Mouse (Mus musculus): ENCODE measurements around the gene Fscb.

Gene Fscb

GRCm38 (mm10) chr12:64474590-64474989 is at the start of gene Fscb:
TSS of gene Fscb (minus strand) at chr12:64474690.
- no peak for DNase-seq

GRCm38 (mm10) chr12:64516775-64517174 is 42.3 kb upstream of the Fscb start:
- no peak for DNase-seq

DNA sequence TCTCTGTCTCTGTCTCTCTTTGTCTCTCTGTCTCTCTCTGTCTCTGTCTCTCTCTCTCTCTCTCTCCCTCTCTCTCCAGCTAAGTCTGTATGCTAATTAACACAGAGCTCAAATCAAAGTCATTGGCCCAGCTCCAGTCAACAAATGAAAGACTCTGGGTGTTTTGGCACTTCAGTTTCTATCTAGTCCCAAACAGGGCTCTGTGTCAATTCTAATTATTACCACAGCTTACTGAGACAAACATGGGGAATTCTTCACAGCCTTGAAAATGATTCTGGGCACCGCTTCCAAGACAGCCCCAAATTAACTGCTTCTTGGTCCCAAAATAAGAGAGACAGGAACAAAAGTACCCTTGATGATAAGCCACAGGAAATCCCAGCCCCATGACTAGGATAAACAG is 38.9 kb upstream of the Fscb start:
- DNase-seq: no peak

DNA sequence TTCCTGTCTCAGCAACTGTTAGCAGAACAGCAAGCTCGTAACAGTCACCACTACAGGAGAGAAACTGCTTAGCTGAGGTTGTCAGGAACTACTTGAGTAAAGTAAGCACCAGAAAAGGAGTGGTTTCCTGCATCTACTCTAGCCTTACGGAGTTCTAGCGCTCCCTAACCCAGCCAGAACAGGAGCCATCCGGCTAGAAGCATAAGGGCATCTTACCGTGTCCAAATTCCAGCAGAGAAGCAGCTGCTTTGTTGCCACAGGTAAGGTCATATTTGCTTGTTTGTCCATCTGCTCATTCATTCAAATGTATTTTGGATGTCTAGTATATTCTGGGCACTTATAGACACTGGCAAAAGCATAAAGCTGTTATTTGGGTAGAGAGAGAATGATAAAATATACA is 23.2 kb upstream of the Fscb start:
- no peak for DNase-seq

DNA sequence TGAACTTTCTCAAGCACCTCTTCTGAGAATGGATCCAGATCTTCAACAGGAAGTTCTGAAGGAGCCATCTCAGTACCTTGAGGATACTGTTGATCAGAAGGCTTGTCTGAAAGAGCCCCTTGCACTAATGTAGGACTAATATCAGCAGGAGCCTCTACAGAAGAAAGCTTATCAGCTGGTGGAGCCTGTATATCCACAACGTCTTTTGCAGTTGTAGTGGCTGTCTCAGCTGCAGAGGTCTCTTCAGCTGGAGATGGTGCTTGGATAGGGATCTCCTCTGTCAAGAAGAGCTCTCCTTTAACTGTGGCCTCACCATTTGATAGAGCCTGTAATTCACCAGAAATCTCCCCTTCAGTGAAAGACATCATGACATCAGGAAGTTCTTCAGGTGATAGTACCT is 875 bp downstream of the Fscb start:
- DNase-seq: no peak

GRCm38 (mm10) chr12:64473136-64473535 is 1.4 kb downstream of the Fscb start:
- DNase-seq: no peak

DNA sequence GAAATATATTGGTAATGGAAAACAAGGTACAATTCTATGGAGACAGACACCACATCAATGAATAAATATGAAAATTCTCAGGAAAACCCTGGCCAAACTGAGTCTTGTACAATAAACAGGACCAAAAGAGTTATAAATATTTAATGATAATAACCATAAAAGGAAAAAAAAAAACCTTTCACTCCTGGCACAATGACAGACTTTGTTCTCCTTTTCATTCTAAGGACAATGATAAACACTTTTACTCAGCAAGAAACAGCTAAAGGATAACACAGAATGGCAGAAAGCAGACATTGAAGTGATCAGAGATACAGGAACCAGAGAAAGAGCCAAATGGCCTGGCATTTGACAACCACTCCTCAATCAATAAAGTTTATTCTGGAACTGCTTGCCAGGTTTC is 19.3 kb downstream of the Fscb start:
- no peak for DNase-seq

DNA sequence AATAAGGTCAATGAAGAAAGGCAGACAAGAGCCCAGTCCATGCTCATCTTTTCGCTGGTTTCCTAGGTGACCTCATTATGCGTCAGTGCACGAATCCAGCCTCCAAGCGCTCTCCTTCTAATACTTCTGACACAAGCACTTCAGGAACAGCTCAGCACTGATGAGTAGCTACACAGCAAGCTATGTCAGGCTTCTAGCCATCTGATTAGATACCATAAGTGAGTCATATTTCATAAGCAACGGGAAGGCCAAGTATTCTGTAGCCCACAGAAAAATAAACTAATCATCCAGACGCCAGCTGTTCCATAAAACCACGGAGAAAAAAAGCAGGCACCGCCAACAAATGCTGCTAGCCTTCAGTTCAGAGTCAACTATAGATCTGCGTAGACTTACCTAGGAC is 24.6 kb downstream of the Fscb start:
- DNase-seq: no peak

DNA sequence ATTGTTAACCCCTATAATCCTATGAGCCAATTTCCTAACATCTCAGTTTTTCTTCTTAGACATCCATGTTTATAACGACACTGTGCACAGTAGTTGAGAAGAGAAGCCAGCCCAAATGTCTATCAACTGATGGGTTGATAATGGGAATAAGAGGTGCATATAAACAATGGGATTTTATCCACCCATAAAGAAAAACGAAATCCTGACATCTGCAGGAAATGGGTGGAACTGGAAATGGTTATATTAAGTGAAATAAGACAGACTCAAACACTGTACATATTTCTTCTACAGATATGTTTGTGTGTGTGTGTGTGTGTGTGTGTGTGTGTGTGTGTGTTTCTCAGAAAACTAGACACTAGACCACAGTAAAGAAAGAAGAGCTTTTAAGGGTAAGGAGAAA is 37.8 kb downstream of the Fscb start:
- DNase-seq: no peak

Data from thymus, postnatal 14 days (tissue).